Mouse (Mus musculus): ENCODE measurements around the gene Scn4a.
A peak's percentile ranks its signal among the peaks of the same experiment; 100 is the strongest.
"Not testable (repeated sequence)": the region's sequence is repeated elsewhere in the genome, so short reads cannot be mapped to it uniquely, and the experiment has no call there.

Scn4a gene

GRCm38 (mm10) chr11:106355382-106356128 is 2.5 kb upstream of the Scn4a start:
- DNase-seq (ENCODE audit: low read depth, low spot score), result no peak

- DNase-seq (ENCODE audit: low read depth, low spot score), result no peak
Observed at GRCm38 (mm10) chr11:106354181-106354580, 1.1 kb upstream of the Scn4a start.

- DNase-seq (ENCODE audit: low read depth, low spot score), result no peak
Observed at GRCm38 (mm10) chr11:106351941-106352340, 1.1 kb downstream of the Scn4a start.

GRCm38 (mm10) chr11:106351253-106351652 is 1.8 kb downstream of the Scn4a start:
- DNase-seq (ENCODE audit: low read depth, low spot score), result no peak

- no peak for DNase-seq (ENCODE audit: low read depth, low spot score)
Observed at GRCm38 (mm10) chr11:106350853-106351252, 2.2 kb downstream of the Scn4a start.

GRCm38 (mm10) chr11:106349772-106350171 is 3.3 kb downstream of the Scn4a start:
- no peak for DNase-seq (ENCODE audit: low read depth, low spot score)

- no peak for DNase-seq (ENCODE audit: low read depth, low spot score)
Observed at GRCm38 (mm10) chr11:106344910-106345309, 8.2 kb downstream of the Scn4a start.

GRCm38 (mm10) chr11:106340990-106341520 is 12.0 kb downstream of the Scn4a start:
- DNase-seq (ENCODE audit: low read depth, low spot score), result no peak

- not testable (repeated sequence) for DNase-seq (ENCODE audit: low read depth, low spot score)
Observed at GRCm38 (mm10) chr11:106339323-106339722, 13.8 kb downstream of the Scn4a start.

- DNase-seq (ENCODE audit: low read depth, low spot score), result no peak
Observed at GRCm38 (mm10) chr11:106338870-106339269, 14.2 kb downstream of the Scn4a start.

GRCm38 (mm10) chr11:106338029-106338428 is 15.1 kb downstream of the Scn4a start:
- DNase-seq (ENCODE audit: low read depth, low spot score), result no peak

GRCm38 (mm10) chr11:106334066-106334465 is 19.0 kb downstream of the Scn4a start:
- DNase-seq (ENCODE audit: low read depth, low spot score), result no peak

GRCm38 (mm10) chr11:106332458-106332857 is 20.6 kb downstream of the Scn4a start:
- DNase-seq (ENCODE audit: low read depth, low spot score), result no peak

- peak; percentile 19 for DNase-seq (ENCODE audit: low read depth, low spot score)
Observed at GRCm38 (mm10) chr11:106329682-106330081, 23.4 kb downstream of the Scn4a start.

GRCm38 (mm10) chr11:106329128-106329527 is 24.0 kb downstream of the Scn4a start:
- no peak for DNase-seq (ENCODE audit: low read depth, low spot score)

- DNase-seq (ENCODE audit: low read depth, low spot score), result no peak
Observed at GRCm38 (mm10) chr11:106328521-106328920, 24.6 kb downstream of the Scn4a start.

- no peak for DNase-seq (ENCODE audit: low read depth, low spot score)
Observed at GRCm38 (mm10) chr11:106326475-106326874, 26.6 kb downstream of the Scn4a start.

GRCm38 (mm10) chr11:106325566-106326206 is 27.4 kb downstream of the Scn4a start:
- peak; percentile 59 for DNase-seq (ENCODE audit: low read depth, low spot score)

GRCm38 (mm10) chr11:106324858-106325257 is 28.2 kb downstream of the Scn4a start:
- no peak for DNase-seq (ENCODE audit: low read depth, low spot score)

GRCm38 (mm10) chr11:106318406-106319366 is 34.4 kb downstream of the Scn4a start:
- DNase-seq (ENCODE audit: low read depth, low spot score), result no peak

GRCm38 (mm10) chr11:106317801-106318200 is 35.3 kb downstream of the Scn4a start:
- DNase-seq (ENCODE audit: low read depth, low spot score), result no peak

GRCm38 (mm10) chr11:106316416-106316815 is 36.7 kb downstream of the Scn4a start:
- DNase-seq (ENCODE audit: low read depth, low spot score), result peak; percentile 32

Data from mesoderm, embryonic 11.5 days (tissue).